Mouse (Mus musculus): ENCODE results near the gene Kidins220.
A peak's percentile ranks its signal among the peaks of the same experiment; 100 is the strongest.

The Kidins220 gene

GRCm38 (mm10) chr12:24974446-24975114 is at the start of gene Kidins220:
TSS of gene Kidins220 (plus strand) at chr12:24974925.
- peak; percentile 92 to 95 for DNase-seq

- DNase-seq, result no peak
Measured at GRCm38 (mm10) chr12:24925276-24925675, 49.4 kb upstream of the Kidins220 start.

GRCm38 (mm10) chr12:24925684-24926083 is 49.0 kb upstream of the Kidins220 start:
- DNase-seq, result no peak

GRCm38 (mm10) chr12:24928051-24928748 is 46.5 kb upstream of the Kidins220 start:
- no peak for DNase-seq

- DNase-seq, result no peak
Measured at GRCm38 (mm10) chr12:24929043-24929442, 45.7 kb upstream of the Kidins220 start.

GRCm38 (mm10) chr12:24930760-24931159 is 44.0 kb upstream of the Kidins220 start:
- no peak for DNase-seq

- DNase-seq, result no peak
Measured at GRCm38 (mm10) chr12:24932120-24932519, 42.6 kb upstream of the Kidins220 start.

- no peak for DNase-seq
Measured at GRCm38 (mm10) chr12:24933206-24933775, 41.4 kb upstream of the Kidins220 start.

- DNase-seq, result no peak
Measured at GRCm38 (mm10) chr12:24933996-24934395, 40.7 kb upstream of the Kidins220 start.

GRCm38 (mm10) chr12:24936281-24936680 is 38.4 kb upstream of the Kidins220 start:
- DNase-seq, result no peak

GRCm38 (mm10) chr12:24939372-24939771 is 35.4 kb upstream of the Kidins220 start:
- no peak for DNase-seq

GRCm38 (mm10) chr12:24942619-24943287 is 32.0 kb upstream of the Kidins220 start:
- DNase-seq, result no peak

GRCm38 (mm10) chr12:24943427-24943826 is 31.3 kb upstream of the Kidins220 start:
- no peak for DNase-seq

GRCm38 (mm10) chr12:24944597-24944996 is 30.1 kb upstream of the Kidins220 start:
- DNase-seq, result no peak

- DNase-seq, result no peak
Measured at GRCm38 (mm10) chr12:24947065-24947464, 27.7 kb upstream of the Kidins220 start.

GRCm38 (mm10) chr12:24948344-24948743 is 26.4 kb upstream of the Kidins220 start:
- peak in 1 of 2 experiments; percentile 25 for DNase-seq

GRCm38 (mm10) chr12:24950376-24951046 is 24.2 kb upstream of the Kidins220 start:
- DNase-seq, result no peak

- DNase-seq, result peak; percentile 25 to 42
Measured at GRCm38 (mm10) chr12:24952147-24952546, 22.6 kb upstream of the Kidins220 start.

- no peak for DNase-seq
Measured at GRCm38 (mm10) chr12:24955137-24955536, 19.6 kb upstream of the Kidins220 start.

- DNase-seq, result no peak
Measured at GRCm38 (mm10) chr12:24958526-24958925, 16.2 kb upstream of the Kidins220 start.

GRCm38 (mm10) chr12:24961821-24962220 is 12.9 kb upstream of the Kidins220 start:
- no peak for DNase-seq

GRCm38 (mm10) chr12:24962362-24962967 is 12.3 kb upstream of the Kidins220 start:
- DNase-seq, result no peak
